Mouse (Mus musculus) c-Kit-positive CD71-negative TER-119-negative erythroid progenitor cells, embryonic 14.5 days (primary cell): Measurements from ENCODE around the gene Arhgef7.

Experiments used
- DNase-seq: peaks from one replicate; pipeline ENCODE4 v3.0.0-alpha.2; 2013; ENCODE audit warnings: low read depth

Arhgef7 gene

DNA sequence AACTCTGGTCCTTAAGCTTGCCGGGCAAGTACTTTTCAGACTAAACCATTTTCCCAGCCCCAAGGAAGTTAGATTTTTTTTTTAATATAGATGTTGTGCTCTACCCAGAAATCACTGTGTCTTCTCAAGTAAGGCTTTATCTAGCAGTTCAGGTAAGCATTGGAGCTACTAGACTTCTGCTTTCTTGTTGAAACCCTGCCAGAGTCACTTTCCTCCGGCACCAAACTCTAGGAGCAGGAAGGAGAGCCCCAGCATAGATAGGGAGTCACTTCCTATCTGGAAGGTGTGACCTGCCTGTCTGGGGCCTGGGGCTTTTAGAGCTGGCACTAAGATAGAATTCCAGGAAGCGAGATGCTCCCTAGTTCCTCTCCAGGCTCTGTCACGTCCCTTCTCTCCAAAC, 10.3 kb upstream of the Arhgef7 start:
- no peak for DNase-seq

DNA sequence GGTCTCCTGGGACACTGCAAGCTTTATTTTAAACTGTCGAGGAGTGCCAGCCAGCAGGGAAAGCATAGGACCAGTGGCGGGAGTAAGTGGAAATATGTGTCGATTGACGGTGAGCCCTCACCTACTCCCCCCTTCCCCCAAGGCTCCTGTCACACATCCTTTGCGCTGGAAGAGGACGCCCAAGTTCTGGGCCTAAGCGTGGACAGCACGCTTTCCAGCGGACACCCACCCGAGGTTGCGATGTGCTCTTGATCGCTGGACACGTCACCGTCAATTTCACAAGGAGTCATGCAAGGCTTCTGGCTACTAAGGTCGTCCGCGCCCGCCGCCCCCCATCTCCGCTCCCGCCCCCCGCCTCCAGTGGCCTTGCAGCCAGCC, 259 bp upstream of the Arhgef7 start:
- DNase-seq: no peak

DNA sequence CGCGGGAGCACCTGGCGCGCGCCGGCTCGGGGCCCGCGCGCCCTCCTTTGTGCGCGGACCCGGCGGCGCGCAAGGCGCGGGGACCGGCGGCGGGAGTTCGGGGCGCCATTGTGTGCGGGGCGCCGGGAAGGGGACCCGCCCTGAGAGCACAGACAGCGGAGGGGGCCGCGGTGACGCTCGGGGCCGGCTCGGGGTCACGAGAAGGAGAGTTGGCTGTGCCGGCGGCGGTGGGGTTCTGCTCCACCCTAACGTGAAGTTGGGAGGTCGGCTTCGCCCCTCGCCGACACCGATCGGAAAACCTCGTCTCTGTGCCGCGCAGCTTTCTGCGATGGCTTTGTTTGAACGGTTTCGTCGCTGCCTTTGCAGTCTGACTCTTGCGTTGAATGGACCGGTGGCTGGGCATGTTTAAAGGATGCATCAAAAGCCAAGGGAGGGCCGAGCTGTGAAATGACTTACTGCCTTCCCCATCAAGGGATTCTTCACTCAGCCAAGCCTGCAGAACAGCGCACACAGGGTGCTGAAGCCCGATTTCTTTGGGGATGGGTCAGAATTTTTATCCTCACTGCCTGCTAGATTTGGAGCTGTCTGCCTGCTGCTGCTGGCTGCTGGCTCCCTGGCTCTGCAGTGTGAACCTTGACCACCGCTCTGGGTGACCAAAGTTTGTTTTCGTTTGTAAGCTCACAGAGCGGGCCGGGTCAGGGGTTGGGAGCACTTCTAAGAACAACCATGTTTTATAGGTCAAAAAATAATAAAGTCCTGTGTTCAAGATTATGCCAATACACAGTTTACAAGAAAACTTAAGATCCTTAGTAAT, 1.2 kb downstream of the Arhgef7 start:
- DNase-seq: no peak

DNA sequence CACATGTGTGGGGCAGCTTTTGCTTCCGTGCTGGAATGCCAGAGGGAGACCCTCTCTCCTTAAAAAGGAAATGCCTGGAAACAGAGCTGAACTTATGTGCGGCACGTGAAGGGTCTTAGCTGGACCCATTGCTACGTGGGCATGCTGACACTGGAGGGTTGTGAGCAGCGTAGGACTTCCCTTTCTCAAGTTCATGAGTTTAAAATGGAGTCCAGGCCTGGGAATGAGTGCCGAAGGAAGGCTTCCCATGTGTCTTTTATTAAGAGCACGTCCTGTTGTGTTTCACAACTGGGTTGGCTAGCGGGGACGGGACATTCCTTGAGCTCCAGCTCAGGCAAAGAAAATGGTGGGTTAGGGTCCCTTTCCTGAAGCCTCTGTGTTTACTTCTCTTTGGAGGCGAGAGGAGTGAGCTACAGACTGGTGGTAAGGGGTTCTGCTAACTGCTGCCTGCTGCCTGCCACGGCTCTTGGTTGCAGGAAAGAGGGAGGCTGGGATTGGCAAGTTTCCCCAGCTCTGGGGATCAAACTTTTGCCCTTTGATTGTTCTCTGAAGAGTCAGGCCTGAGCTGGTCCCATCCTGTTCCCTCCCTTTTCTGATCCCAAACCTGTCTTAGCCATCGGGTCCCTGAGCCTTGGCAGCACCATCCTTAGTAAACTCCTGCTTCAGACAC, 2.9 kb downstream of the Arhgef7 start:
- DNase-seq: no peak

DNA sequence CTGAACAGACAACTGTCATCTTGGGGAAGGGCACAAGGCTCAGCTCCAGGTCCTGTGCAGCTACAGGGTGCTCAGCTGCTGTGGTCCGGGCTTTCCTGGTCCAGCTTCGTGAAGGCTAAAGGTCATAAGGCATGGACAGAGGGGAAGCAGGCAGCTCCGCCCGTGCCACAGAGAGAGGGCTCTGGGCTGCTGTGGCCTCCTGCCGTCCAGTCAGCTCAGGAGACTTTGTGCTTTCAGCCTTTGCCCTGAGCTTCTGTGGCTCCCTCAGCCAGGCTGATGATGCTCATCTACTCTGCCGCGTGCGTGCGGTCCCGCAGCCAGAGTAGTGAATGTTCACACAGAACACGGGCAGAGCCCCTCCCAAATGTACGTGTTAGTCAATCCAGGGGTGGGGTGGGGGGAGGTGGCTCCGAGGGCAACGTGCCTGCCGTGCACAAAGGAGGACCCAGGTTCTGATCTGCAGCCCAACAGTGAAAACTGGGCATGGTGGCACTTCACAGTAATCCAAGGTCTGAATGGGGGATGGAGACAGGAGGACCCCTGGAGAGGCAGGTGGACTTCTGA, 8.2 kb downstream of the Arhgef7 start:
- DNase-seq: no peak

DNA sequence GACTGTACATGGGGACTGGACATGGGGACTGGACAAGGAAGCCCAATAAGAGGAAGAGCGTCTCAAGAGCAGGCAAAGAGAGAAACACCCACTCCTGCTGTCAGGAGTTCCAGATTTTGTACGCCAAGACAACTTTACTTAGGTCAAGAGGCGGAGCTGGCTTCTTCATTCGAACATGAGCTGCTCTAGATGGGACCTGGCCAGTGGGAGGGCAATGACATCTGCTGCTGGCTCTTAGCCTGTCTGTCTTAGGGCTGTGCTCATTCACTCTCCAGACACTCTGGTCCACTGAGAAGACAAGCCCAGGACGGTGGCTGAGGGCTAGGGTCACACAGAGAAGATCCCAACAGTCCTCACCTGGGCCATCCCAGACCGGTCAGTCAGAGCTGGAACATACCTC, 9.6 kb downstream of the Arhgef7 start:
- DNase-seq: no peak

DNA sequence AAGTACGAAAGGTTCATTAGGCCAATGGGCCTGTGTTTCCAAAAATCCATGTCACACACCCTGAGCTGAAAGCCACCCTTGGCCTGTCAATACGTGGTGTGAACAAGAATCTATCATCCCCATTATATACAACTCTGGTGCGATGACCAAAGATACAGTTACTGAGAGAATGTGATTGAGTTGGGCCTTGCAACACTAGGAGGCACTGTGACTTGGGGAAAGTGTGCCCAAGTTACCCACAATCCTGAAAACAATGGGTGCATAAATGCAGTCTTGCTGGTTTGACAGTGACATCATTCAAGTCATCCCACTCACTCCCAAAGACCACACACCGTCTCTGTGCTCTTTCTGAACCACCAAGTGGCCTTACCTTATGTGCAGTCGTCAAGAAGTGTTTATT, 11.6 kb downstream of the Arhgef7 start:
- DNase-seq: no peak

DNA sequence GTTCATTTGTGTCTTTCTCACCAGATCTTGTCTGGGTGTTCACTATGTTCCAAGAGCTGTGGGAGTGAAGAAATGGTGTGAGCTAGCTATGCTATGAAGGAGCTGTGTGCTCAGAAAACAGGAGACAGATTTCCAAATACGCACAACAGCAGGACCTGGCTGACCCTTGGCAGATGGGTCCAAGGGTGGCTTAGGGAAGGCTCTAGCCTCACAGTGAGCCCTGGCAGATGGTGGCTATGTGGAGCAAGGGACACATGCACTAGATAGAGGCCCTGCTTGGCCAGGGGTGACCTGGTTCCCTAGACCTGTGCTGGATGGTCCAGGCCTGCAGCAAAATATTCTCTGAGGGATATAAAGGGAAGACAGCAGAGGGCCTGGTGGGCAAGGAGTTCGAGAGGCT, 13.3 kb downstream of the Arhgef7 start:
- DNase-seq: no peak

DNA sequence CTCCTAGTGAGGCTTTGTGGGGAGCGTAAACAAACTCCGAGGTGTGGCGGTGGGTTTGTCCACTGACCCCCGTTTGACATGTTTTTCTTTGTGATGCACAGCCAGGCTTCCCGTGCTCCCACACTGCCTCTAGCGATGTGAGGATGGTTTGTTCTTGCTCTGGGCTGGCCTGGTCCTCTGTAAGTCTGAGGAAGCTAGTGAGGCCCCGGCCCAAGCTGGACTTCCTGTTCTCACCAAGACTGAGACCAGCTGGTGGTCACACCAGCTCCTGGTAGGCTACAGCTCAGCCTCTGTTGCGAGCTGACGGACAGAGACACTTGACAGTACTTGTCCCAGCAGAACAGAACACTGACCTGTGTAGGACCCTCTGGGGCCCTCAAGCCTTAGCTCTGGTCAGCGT, 16.1 kb downstream of the Arhgef7 start:
- DNase-seq: no peak

DNA sequence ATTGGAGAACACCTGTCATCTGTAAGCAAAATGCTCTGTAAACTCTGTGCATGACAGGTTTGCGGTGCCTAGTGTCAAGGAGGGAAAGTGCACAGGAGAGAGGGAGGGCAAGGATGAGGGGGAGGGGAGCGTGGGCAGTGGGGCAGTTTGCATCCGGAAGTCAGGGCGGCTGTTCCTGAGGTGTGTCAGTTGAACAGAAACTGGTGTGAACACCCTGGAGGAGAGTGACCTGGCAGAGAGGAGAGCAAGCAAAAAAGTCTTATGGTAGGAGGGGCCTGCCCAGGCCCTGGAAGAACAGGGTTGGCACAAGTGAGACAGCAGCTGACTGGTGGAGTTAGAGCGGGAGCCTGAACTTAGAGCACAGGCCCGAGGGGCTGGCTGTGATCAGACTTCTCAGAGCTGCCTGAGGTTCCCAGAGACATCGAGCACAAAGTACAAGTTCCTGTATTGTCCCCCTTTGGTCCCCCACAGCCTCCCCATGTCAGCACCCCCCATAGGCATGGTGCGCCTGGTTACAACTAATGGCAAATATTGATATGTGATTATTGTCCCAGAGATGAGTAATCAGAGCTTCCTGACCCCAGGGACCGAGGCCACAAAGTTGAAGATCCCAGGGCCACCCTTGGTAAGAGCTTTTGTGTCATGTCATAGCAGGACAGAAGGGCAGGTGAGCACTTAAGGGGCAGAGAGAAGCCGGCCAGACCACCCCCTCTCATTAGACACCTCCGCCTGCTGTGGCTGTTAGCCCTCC, 19.5 kb downstream of the Arhgef7 start:
- no peak for DNase-seq

DNA sequence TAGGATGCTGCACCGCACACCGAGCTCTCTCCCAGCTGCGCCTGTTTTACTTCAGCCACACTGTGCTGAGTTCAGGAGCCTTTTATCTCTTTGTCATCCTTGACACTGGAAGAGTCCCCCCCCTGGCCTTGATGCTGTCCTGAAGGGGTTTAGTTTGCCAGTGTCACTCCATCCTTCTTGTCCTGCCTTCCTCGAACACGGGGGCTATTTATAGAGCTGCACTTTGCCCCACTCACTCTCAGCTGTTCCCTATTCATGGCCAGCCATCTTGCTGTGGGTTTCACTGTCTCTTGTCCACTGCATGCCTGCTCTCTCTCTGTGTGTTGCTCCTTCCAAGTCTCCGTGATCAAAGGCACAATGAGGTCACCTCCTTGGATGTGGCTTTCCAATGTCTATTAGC, 22.0 kb downstream of the Arhgef7 start:
- DNase-seq: no peak

DNA sequence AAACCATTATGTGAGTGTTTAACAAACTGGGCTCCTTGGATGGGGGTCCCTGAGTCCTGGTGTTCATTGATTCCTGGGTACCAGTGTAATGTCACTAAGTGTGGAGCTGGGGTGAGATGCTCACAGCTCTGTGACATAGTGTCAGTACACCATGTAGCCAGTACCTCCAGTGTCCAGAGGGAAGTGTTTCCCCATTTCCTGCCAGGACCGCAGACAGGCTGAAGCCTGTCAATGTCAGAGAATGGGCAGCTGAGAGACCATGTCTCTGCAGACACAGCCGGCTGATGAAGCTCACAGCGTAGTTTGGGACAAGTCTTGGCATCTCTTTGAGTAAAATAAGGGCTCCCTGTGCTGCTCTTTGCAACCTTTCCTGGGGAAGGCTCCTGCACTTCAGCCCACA, 24.8 kb downstream of the Arhgef7 start:
- DNase-seq: no peak

DNA sequence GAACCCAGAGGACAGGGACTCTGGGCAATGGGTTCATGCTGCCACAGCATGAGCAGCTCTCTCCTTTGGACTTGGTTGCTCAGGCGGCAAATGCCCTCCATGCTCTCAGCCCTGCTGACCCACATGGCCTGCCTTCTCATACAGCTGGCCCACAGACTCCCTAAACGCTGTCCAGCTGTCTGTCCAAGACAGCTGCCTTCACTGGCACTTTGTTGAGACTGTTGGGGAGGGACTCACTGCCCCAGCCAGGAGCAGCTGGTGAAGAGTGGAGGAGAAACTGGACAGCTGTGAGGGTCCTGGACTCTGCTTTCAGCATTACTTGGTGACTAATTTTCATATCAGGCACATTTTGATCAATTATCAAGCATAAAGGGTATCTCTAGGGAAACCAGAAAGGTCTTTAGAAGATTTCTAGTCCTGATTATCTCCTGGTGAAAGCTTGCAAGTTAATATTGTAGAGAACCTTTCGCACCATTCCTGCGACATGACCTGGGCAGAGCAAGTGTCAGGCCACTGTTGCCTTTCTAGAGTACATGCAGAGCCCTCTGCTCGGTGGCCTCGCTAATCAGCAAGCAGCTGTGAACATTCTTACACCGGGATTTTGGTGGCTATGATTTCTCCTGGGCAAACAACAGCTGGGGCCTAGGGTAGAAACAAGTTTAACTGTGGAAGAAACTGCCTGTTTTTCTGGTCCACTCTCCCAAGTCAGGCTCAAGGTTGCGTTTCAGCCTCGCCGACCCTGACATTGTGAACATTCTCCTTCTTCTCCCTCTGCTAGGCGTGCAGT, 25.8 kb downstream of the Arhgef7 start:
- DNase-seq: no peak

DNA sequence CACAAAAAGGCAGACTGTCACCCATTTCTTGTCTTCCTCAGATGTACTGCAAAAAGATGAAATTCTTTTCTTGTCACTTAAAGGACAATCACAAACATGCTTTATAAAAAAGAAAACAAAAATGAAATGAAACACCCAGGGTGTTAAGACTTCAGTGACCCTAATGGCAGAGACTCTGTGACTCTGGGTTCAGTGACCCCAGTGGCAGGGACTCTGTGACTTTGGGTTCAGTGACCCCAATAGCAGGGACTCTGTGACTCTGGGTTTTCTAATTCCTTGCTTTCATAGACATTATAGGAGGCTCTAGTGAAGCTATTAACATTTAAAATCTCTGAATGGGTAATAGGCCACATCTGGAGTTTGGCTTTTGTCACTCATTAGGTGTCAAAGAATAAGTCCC, 27.2 kb downstream of the Arhgef7 start:
- DNase-seq: no peak

DNA sequence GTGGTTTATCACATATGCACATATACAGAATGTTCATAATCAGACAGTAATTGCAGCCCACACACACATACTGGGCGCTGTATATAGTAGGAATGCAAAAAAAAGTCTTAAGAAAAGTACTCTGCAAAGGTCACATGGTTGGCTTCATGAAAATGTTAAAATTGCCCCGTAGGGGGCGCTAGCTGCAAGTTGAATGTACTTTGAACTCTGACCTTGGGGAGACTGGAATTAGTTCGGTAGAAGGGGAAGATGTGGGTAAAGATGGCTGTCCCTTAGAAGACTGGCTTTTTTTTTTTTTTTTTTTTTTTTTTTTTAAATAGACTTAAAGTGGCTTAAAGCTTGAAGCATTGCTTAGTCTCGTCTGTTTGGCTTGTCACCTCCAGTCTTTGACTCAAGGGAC, 28.4 kb downstream of the Arhgef7 start:
- peak; percentile 83 for DNase-seq

DNA sequence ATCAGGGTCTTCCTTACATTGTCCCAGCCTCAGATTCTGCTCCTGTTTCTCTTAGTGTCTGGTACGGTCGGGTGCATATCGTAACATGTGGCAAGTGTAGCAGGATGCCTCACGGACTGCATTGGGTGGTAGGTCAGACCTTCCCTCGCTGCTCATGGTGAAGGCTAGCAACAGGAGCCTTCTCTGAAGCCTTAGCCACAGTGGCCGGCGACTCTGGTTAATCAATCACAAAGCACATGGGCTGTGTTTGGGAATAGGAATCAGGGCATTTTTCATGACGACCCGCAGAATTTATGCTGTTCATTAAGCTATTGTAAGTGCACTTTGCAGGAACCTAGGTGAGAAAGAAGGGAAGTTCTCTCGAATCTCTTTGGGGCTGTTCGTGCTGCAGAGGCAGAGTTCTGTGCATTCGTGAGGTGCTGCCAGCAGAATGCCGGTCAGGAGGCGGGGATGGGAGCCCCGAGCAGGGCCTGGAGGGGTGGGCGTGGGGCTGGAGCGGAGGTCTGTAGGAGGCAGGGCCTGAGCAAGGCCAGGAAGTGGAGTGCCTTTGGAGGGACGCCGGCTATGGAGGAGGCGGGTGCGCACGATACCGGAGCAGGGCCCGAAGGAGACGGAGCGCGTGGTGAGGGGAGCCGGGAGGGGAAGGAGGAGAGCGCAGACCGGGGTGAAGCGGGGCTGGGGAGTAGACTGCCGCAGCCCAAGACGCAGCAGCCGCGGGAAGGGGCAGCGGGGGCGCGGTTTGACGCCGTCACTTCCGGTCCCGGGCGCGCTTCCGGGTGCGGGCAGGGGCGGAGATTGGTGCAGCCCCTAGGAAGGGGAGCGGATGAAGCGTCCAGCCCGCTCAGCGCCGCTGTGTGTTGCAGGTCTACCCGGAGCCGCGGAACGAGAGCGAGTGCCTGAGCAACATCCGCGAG, 30.3 kb downstream of the Arhgef7 start:
- DNase-seq: peak; percentile 70

DNA sequence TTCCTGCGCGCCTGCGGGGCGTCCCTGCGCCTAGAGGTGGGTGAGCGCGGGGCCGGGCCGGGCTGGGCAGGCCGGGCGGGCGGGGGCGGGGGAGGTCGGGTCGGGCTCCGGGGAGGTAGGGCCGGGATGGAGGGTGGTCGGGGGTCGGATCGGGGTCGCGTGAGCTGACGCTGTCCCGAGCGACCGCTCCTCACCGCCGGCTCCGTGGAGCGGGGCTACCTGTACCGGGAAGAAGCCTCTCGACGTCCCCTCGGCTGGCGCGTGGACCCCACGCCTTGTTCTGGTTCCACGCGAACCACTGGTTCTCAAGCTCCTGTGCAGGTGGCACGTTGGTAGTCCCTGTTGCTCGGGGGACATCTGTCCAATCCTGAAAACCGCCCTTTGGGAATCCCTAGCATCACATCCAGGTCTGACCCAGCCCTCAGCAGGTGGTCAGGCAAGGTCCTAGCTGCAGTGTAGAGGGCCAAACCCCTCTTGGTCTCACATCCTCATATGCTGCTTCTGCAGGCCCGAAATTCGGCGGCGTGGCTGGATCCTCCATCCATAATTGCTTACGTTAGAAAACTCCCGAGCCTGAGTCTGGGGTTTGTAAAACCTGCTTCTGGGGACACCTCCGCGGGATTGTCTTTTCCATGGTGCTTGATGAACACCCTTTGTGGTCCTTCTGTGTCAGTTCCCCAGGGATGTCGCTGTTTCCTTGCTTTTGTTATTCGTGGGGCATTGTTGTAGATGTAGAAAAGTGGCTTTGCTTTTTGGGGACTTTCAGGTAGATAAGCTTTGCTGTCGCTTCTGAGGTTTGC, 31.2 kb downstream of the Arhgef7 start:
- no peak for DNase-seq

DNA sequence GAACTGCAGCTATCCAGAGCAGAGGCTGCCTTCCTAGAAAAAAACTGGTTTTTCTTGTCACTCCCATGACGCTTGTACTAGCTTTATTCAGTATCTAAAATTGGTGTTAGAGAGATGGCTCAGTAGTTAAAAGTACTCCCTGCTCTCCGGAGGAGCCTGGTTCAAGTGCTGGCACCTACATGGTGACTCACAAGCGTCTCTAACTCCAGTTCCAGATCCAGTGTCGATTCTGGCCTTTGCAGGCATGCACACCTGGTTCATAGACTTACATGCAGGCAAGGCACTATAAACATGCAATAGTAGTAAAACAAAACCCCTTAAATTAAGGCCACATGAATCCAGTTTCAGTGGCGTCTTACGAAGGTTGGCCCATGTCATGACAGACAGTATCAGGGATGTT, 34.0 kb downstream of the Arhgef7 start:
- no peak for DNase-seq

DNA sequence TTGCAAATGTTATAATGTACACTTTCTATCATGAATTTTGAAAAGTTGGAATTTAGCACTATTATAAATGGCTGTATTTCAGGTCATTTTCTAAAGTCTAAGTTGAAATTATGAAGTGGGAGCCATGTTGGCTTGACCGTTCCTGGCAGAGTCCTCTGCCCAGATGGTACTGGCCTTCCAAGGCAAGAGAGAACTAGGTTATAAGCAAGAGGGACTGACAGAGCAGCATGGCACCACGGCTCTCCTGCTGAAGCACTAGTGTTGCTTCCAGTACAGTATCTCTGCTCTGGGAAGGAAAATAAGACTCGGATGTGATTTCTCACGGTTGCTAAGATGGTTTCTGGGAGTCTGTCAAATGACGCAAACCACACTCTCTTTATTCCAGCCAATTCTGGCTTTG, 34.5 kb downstream of the Arhgef7 start:
- DNase-seq: no peak

DNA sequence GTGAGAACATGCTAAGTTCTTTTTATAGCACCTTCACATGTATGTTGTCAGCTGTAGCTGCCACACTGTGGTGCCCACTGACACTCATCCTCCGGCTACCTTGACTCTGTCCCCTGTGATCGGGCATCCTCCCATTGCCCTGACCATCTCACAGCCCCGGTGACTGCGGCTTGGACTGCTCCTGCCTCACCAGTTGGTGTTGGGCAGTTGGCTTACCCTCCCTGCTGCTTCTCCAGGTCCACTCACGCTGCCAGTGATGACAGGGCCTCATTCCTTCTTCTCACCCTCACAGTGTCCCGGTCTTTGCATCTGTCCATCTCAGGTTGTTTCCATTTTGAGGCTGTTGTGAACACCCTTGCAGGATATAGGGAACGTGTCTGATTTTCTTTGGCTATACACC, 35.3 kb downstream of the Arhgef7 start:
- DNase-seq: no peak
